Mouse (Mus musculus): ENCODE measurements around the gene Mctp1. TPM values are rescaled to one million over a fixed set of nuclear protein-coding genes. Genes with fewer than 3 reads are reported as not detected.

The Mctp1 gene
- polyA plus RNA-seq, 1 experiment from 2014 or later = 5.3 TPM

DNA sequence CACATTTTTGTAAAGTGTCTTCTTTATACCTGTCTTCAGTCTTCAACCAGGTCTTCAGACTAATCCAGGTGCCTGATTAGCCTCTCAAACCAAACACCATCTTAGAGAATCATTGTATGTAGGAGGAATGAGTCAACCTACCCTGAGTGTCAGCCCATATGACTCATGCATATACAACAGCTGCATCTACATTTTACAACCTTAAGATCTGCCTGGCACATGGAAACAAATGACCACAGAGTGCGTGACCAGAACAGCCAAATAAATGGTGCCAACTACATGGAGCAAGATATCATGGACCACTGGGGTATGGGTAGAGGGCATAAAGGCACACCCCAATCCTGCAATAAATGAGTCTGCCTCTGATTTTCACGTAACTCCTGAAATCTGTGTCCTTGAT, 131.6 kb downstream of the Mctp1 start:
- no peak for ATAC-seq (replicated peaks; ENCODE audit: low FRiP score)
- Histone ChIP-seq H3K9me3 (ENCODE audit: control insufficient read depth, low read length) (no peaks in the 10 kb centered on the region), H3K27ac (ENCODE audit: low read depth, low read length) (no peak overlapping the region), H3K9ac (ENCODE audit: low read length) (no peak overlapping the region), H3K27me3 (ENCODE audit: control insufficient read depth, insufficient read depth, low read length) (no peaks in the 10 kb centered on the region), H3K4me2 (ENCODE audit: low read depth, low read length, severe bottlenecking) (no peak overlapping the region), H3K4me1 (replicated peaks; ENCODE audit: control insufficient read depth, insufficient read depth, low read length) (no peaks in the 10 kb centered on the region), H3K4me3 (ENCODE audit: low read depth, low read length) (no peak overlapping the region), H3K36me3 (ENCODE audit: control insufficient read depth, insufficient read depth, low read length) (no peaks in the 10 kb centered on the region)
- no peak for DNase-seq (ENCODE audit: low spot score)
- WGBS = 90% methylated on average over 2 of the region's 2 CpGs

DNA sequence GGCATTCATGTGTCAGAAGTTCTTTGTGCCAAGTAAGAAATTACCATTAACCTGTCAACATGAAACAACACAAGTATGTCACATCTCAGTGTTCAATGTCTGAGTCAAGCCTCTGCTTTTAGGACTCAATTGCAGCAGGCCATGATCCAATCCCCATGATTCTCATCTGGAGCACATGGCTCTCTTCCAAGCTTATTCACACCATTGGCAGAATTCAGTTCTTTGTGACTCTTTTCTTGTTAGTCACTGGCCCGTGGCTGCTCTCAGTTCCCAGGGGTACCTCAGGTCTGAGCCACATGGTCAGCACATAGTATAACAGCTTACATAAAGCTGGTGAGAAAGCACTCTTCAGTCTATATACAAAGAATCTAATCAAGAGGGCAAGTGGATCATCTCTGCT, 138.8 kb downstream of the Mctp1 start:
- H3K9ac ChIP-seq (ENCODE audit: low read length) = no peak overlapping the region
- no peak overlapping the region for H3K4me3 ChIP-seq (ENCODE audit: low read depth, low read length)
- no peaks in the 10 kb centered on the region for H3K36me3 ChIP-seq (ENCODE audit: control insufficient read depth, insufficient read depth, low read length)
- ATAC-seq (replicated peaks; ENCODE audit: low FRiP score) = no peak
- H3K27ac ChIP-seq (ENCODE audit: low read depth, low read length) = no peak overlapping the region
- H3K4me1 ChIP-seq (replicated peaks; ENCODE audit: control insufficient read depth, insufficient read depth, low read length) = no peaks in the 10 kb centered on the region
- WGBS = 68% methylated on average over 1 of the region's 1 CpGs
- H3K27me3 ChIP-seq (ENCODE audit: control insufficient read depth, insufficient read depth, low read length) = no peaks in the 10 kb centered on the region
- DNase-seq (ENCODE audit: low spot score) = no peak
- no peaks in the 10 kb centered on the region for H3K9me3 ChIP-seq (ENCODE audit: control insufficient read depth, low read length)
- no peak overlapping the region for H3K4me2 ChIP-seq (ENCODE audit: low read depth, low read length, severe bottlenecking)

- Histone ChIP-seq H3K4me1 (replicated peaks; ENCODE audit: control insufficient read depth, insufficient read depth, low read length) (no peaks in the 10 kb centered on the region), H3K4me2 (ENCODE audit: low read depth, low read length, severe bottlenecking) (no peak overlapping the region), H3K9ac (ENCODE audit: low read length) (no peak overlapping the region), H3K36me3 (ENCODE audit: control insufficient read depth, insufficient read depth, low read length) (no peaks in the 10 kb centered on the region), H3K4me3 (ENCODE audit: low read depth, low read length) (no peak overlapping the region), H3K27ac (ENCODE audit: low read depth, low read length) (no peak overlapping the region), H3K9me3 (ENCODE audit: control insufficient read depth, low read length) (no peaks in the 10 kb centered on the region), H3K27me3 (ENCODE audit: control insufficient read depth, insufficient read depth, low read length) (no peaks in the 10 kb centered on the region)
- ATAC-seq (replicated peaks; ENCODE audit: low FRiP score) (no peak), DNase-seq (ENCODE audit: low spot score) (no peak)
Measured at GRCm38 (mm10) chr13:76527326-76527725, 143.0 kb downstream of the Mctp1 start.

- H3K27ac ChIP-seq (ENCODE audit: low read depth, low read length) = no peak overlapping the region
- H3K4me2 ChIP-seq (ENCODE audit: low read depth, low read length, severe bottlenecking) = no peak overlapping the region
- no peak overlapping the region for H3K9ac ChIP-seq (ENCODE audit: low read length)
- H3K4me3 ChIP-seq (ENCODE audit: low read depth, low read length) = no peak overlapping the region
- no peak for ATAC-seq (replicated peaks; ENCODE audit: low FRiP score)
- no peaks in the 10 kb centered on the region for H3K36me3 ChIP-seq (ENCODE audit: control insufficient read depth, insufficient read depth, low read length)
- DNase-seq (ENCODE audit: low spot score) = no peak
- no peaks in the 10 kb centered on the region for H3K4me1 ChIP-seq (replicated peaks; ENCODE audit: control insufficient read depth, insufficient read depth, low read length)
- no peaks in the 10 kb centered on the region for H3K9me3 ChIP-seq (ENCODE audit: control insufficient read depth, low read length)
- no peaks in the 10 kb centered on the region for H3K27me3 ChIP-seq (ENCODE audit: control insufficient read depth, insufficient read depth, low read length)
- WGBS = 53% methylated on average over 1 of the region's 1 CpGs
Measured at GRCm38 (mm10) chr13:76527751-76528150, 143.4 kb downstream of the Mctp1 start.

DNA sequence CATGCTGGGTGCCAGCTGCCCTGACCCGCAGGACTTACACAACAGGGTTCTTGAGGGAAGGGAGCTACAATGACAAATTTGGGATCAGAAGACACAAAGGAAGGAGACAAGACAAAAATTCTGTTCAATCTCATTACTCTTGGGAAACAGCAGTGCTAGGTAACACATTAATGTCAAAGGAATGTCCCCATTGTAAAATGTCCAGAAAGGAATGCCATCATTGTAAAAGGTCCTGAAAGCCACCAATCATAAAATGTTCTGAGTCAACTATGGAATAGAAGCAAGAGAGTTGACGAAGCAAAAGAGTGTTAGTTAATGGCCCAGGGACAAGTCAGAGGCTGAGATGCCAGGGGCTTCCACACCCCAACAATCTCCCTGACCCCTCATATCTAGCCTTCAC, 145.6 kb downstream of the Mctp1 start:
- DNase-seq (ENCODE audit: low spot score) = no peak
- WGBS = 87% methylated on average over 2 of the region's 2 CpGs
- Histone ChIP-seq H3K36me3 (ENCODE audit: control insufficient read depth, insufficient read depth, low read length) (no peaks in the 10 kb centered on the region), H3K4me3 (ENCODE audit: low read depth, low read length) (no peak overlapping the region), H3K4me2 (ENCODE audit: low read depth, low read length, severe bottlenecking) (no peak overlapping the region), H3K27ac (ENCODE audit: low read depth, low read length) (no peak overlapping the region), H3K9me3 (ENCODE audit: control insufficient read depth, low read length) (no peaks in the 10 kb centered on the region), H3K4me1 (replicated peaks; ENCODE audit: control insufficient read depth, insufficient read depth, low read length) (no peaks in the 10 kb centered on the region), H3K9ac (ENCODE audit: low read length) (no peak overlapping the region), H3K27me3 (ENCODE audit: control insufficient read depth, insufficient read depth, low read length) (no peaks in the 10 kb centered on the region)
- no peak for ATAC-seq (replicated peaks; ENCODE audit: low FRiP score)

DNA sequence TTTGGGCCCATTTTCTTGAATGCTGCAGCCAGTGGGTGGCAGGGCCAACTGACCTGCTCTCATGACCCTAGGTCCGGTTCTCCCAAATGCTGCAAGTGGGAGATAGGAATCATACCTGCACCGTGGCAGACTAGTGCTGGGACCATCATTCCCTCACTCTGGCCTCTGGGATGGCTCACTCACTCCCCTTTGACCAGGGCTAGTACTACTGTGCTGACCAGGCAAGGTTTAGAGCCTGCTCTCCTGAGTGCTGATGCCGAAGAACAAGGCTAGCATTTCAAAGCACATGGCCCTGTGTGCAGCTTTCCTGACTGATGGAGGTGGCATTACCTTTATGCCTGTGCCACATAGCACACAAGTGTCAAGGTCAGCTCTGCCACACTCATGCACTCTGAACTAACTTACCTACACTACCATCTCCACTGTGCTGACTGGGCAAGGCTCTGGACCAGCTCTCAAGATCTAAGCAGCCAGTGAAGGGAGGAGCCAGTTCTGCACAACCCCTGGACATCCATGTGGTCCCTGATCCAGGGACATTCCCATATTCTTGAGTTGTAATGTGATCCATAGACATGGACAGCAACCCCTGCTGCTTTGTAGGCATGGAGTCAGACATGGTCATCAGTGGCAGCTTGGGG, 146.7 kb downstream of the Mctp1 start:
- Histone ChIP-seq H3K9me3 (ENCODE audit: control insufficient read depth, low read length) (no peaks in the 10 kb centered on the region), H3K27me3 (ENCODE audit: control insufficient read depth, insufficient read depth, low read length) (no peaks in the 10 kb centered on the region), H3K4me3 (ENCODE audit: low read depth, low read length) (no peak overlapping the region), H3K36me3 (ENCODE audit: control insufficient read depth, insufficient read depth, low read length) (no peaks in the 10 kb centered on the region), H3K9ac (ENCODE audit: low read length) (no peak overlapping the region), H3K4me2 (ENCODE audit: low read depth, low read length, severe bottlenecking) (no peak overlapping the region), H3K4me1 (replicated peaks; ENCODE audit: control insufficient read depth, insufficient read depth, low read length) (no peaks in the 10 kb centered on the region), H3K27ac (ENCODE audit: low read depth, low read length) (no peak overlapping the region)
- DNase-seq (ENCODE audit: low spot score) (no peak), ATAC-seq (replicated peaks; ENCODE audit: low FRiP score) (peak; percentile 30; the same call in 1 of the 2 replicates)
- WGBS = 82% methylated on average over 3 of the region's 3 CpGs

- WGBS = 53% methylated on average over 2 of the region's 2 CpGs
- H3K4me2 ChIP-seq (ENCODE audit: low read depth, low read length, severe bottlenecking) = no peak overlapping the region
- ATAC-seq (replicated peaks; ENCODE audit: low FRiP score) (no peak), DNase-seq (ENCODE audit: low spot score) (no peak)
- no peak overlapping the region for H3K27ac ChIP-seq (ENCODE audit: low read depth, low read length)
- H3K4me1 ChIP-seq (replicated peaks; ENCODE audit: control insufficient read depth, insufficient read depth, low read length) = no peaks in the 10 kb centered on the region
- H3K4me3 ChIP-seq (ENCODE audit: low read depth, low read length) = no peak overlapping the region
- H3K36me3 ChIP-seq (ENCODE audit: control insufficient read depth, insufficient read depth, low read length) = no peaks in the 10 kb centered on the region
- no peaks in the 10 kb centered on the region for H3K27me3 ChIP-seq (ENCODE audit: control insufficient read depth, insufficient read depth, low read length)
- no peak overlapping the region for H3K9ac ChIP-seq (ENCODE audit: low read length)
- H3K9me3 ChIP-seq (ENCODE audit: control insufficient read depth, low read length) = no peaks in the 10 kb centered on the region
Measured at GRCm38 (mm10) chr13:76547854-76548253, 163.5 kb downstream of the Mctp1 start.

GRCm38 (mm10) chr13:76560918-76561317, 176.6 kb downstream of the Mctp1 start:
- no peaks in the 10 kb centered on the region for H3K9me3 ChIP-seq (ENCODE audit: control insufficient read depth, low read length)

GRCm38 (mm10) chr13:76561594-76561993, 177.3 kb downstream of the Mctp1 start:
- no peak for DNase-seq (ENCODE audit: low spot score)
- Histone ChIP-seq H3K4me2 (ENCODE audit: low read depth, low read length, severe bottlenecking) (no peak overlapping the region), H3K27me3 (ENCODE audit: control insufficient read depth, insufficient read depth, low read length) (no peaks in the 10 kb centered on the region), H3K27ac (ENCODE audit: low read depth, low read length) (no peak overlapping the region), H3K9ac (ENCODE audit: low read length) (no peak overlapping the region), H3K36me3 (ENCODE audit: control insufficient read depth, insufficient read depth, low read length) (no peaks in the 10 kb centered on the region), H3K4me3 (ENCODE audit: low read depth, low read length) (no peak overlapping the region), H3K9me3 (ENCODE audit: control insufficient read depth, low read length) (no peaks in the 10 kb centered on the region), H3K4me1 (replicated peaks; ENCODE audit: control insufficient read depth, insufficient read depth, low read length) (no peaks in the 10 kb centered on the region)
- ATAC-seq (replicated peaks; ENCODE audit: low FRiP score) = no peak
- WGBS = 91% methylated on average over 3 of the region's 3 CpGs

More at GRCm38 (mm10) chr13:76560918-76561317, 176.6 kb downstream of the Mctp1 start:
- no peak overlapping the region for H3K27ac ChIP-seq (ENCODE audit: low read depth, low read length)
- ATAC-seq (replicated peaks; ENCODE audit: low FRiP score) (no peak), DNase-seq (ENCODE audit: low spot score) (no peak)
- no peaks in the 10 kb centered on the region for H3K36me3 ChIP-seq (ENCODE audit: control insufficient read depth, insufficient read depth, low read length)
- H3K9ac ChIP-seq (ENCODE audit: low read length) = no peak overlapping the region
- no peaks in the 10 kb centered on the region for H3K4me1 ChIP-seq (replicated peaks; ENCODE audit: control insufficient read depth, insufficient read depth, low read length)
- H3K4me3 ChIP-seq (ENCODE audit: low read depth, low read length) = no peak overlapping the region
- H3K27me3 ChIP-seq (ENCODE audit: control insufficient read depth, insufficient read depth, low read length) = no peaks in the 10 kb centered on the region
- no peak overlapping the region for H3K4me2 ChIP-seq (ENCODE audit: low read depth, low read length, severe bottlenecking)
- WGBS = 89% methylated on average over 8 of the region's 8 CpGs

All from forebrain, embryonic 11.5 days (tissue).